Mouse (Mus musculus): ENCODE measurements around the gene Ms4a1. TPM values are rescaled to one million over a fixed set of nuclear protein-coding genes. Genes with fewer than 3 reads are reported as not detected.
A peak's percentile ranks its signal among the peaks of the same experiment; 100 is the strongest.
"Not testable (repeated sequence)": the region's sequence is repeated elsewhere in the genome, so short reads cannot be mapped to it uniquely, and the experiment has no call there.

Ms4a1 gene
- under 1 TPM; 0.33 to 0.78 (median 0.34) TPM for total RNA-seq (2022)

GRCm38 (mm10) chr19:11266052-11266845 is at the start of gene Ms4a1:
Gene Ms4a1, minus strand, starts transcription at chr19:11266241.
- DNase-seq (ENCODE audit: low spot score), result no peak

GRCm38 (mm10) chr19:11314354-11314753 is 48.3 kb upstream of the Ms4a1 start, which contains the start of gene Ms4a14:
Gene Ms4a14, minus strand, starts transcription at chr19:11314454.
- no peak for DNase-seq (ENCODE audit: low spot score)

- no peak for DNase-seq (ENCODE audit: low spot score)
Observed at GRCm38 (mm10) chr19:11308888-11309287, 42.8 kb upstream of the Ms4a1 start.

GRCm38 (mm10) chr19:11299529-11299928 is 33.5 kb upstream of the Ms4a1 start:
- DNase-seq (ENCODE audit: low spot score), result not testable (repeated sequence)

- DNase-seq (ENCODE audit: low spot score), result no peak
Observed at GRCm38 (mm10) chr19:11298939-11299338, 32.9 kb upstream of the Ms4a1 start.

GRCm38 (mm10) chr19:11293616-11294015 is 27.6 kb upstream of the Ms4a1 start:
- not testable (repeated sequence) for DNase-seq (ENCODE audit: low spot score)

- peak; percentile 20 for DNase-seq (ENCODE audit: low spot score)
Observed at GRCm38 (mm10) chr19:11292990-11293389, 26.9 kb upstream of the Ms4a1 start.

- DNase-seq (ENCODE audit: low spot score), result no peak
Observed at GRCm38 (mm10) chr19:11283773-11284172, 17.7 kb upstream of the Ms4a1 start, which contains the start of gene Ms4a5. Gene Ms4a5, minus strand, starts transcription at chr19:11283873.

- DNase-seq (ENCODE audit: low spot score), result no peak
Observed at GRCm38 (mm10) chr19:11280223-11280622, 14.2 kb upstream of the Ms4a1 start.

- no peak for DNase-seq (ENCODE audit: low spot score)
Observed at GRCm38 (mm10) chr19:11276431-11276830, 10.4 kb upstream of the Ms4a1 start.

- no peak for DNase-seq (ENCODE audit: low spot score)
Observed at GRCm38 (mm10) chr19:11266956-11267355, 915 bp upstream of the Ms4a1 start.

GRCm38 (mm10) chr19:11264602-11265185 is 1.3 kb downstream of the Ms4a1 start:
- DNase-seq (ENCODE audit: low spot score), result no peak

- no peak for DNase-seq (ENCODE audit: low spot score)
Observed at GRCm38 (mm10) chr19:11263549-11263948, 2.5 kb downstream of the Ms4a1 start.

GRCm38 (mm10) chr19:11262932-11263331 is 3.1 kb downstream of the Ms4a1 start:
- DNase-seq (ENCODE audit: low spot score), result not testable (repeated sequence)

GRCm38 (mm10) chr19:11261522-11261921 is 4.5 kb downstream of the Ms4a1 start:
- no peak for DNase-seq (ENCODE audit: low spot score)

- DNase-seq (ENCODE audit: low spot score), result peak; percentile 43
Observed at GRCm38 (mm10) chr19:11244230-11244629, 21.8 kb downstream of the Ms4a1 start.

GRCm38 (mm10) chr19:11242560-11242959 is 23.5 kb downstream of the Ms4a1 start:
- no peak for DNase-seq (ENCODE audit: low spot score)

GRCm38 (mm10) chr19:11235820-11236219 is 30.2 kb downstream of the Ms4a1 start:
- no peak for DNase-seq (ENCODE audit: low spot score)

GRCm38 (mm10) chr19:11234921-11235735 is 30.9 kb downstream of the Ms4a1 start:
- DNase-seq (ENCODE audit: low spot score), result no peak

GRCm38 (mm10) chr19:11234244-11234643 is 31.8 kb downstream of the Ms4a1 start:
- DNase-seq (ENCODE audit: low spot score), result no peak

- DNase-seq (ENCODE audit: low spot score), result no peak
Observed at GRCm38 (mm10) chr19:11232348-11232747, 33.7 kb downstream of the Ms4a1 start, which contains the start of gene Ms4a12. Gene Ms4a12, minus strand, starts transcription at chr19:11232448.
